Mouse (Mus musculus) lung, postnatal 36 days (tissue): ENCODE data around the gene Anks3.
A peak's percentile ranks its signal among the peaks of the same experiment; 100 is the strongest.

Experiments used
- DNase-seq: peaks from one replicate; pipeline ENCODE4 v3.0.0; 2022; ENCODE audit warnings: mixed read lengths

Gene Anks3

DNA sequence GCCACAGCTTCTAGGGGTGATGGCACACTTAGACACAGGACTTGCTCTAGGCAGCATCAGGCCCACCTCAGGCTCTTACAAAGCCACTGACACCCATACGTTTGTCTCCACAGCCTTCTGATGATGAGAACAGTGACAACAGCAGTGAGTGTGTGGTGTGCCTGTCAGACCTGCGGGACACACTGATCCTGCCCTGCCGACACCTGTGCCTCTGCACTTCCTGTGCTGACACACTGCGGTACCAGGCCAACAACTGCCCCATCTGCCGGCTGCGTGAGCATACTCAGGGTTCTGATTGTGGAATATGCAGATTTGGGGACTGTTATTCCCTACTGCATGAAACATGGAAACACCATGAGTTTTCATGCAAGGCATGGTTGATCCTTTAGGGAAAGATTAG lies 41.5 kb downstream of the Anks3 start:
- DNase-seq, result no peak

DNA sequence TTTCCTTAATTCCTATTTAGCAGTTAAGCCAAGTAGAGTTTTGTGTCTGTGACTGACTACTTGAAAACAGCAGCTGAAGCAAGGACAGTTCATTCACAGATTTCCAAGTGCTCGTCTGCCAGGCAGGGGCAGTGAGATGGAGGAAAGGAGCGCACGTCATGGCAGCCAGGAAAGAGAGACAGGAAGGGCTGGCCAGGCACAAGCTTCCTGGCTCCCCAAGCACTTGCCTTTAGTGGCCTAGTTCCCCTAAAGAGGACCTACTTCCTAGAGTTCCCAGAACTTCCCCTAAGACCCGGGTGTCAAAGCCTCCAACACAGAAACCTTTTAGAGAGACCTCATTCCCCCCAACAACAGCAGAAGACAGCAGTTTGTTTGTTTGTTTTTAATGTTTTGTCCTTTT lies 43.4 kb downstream of the Anks3 start:
- DNase-seq, result no peak

DNA sequence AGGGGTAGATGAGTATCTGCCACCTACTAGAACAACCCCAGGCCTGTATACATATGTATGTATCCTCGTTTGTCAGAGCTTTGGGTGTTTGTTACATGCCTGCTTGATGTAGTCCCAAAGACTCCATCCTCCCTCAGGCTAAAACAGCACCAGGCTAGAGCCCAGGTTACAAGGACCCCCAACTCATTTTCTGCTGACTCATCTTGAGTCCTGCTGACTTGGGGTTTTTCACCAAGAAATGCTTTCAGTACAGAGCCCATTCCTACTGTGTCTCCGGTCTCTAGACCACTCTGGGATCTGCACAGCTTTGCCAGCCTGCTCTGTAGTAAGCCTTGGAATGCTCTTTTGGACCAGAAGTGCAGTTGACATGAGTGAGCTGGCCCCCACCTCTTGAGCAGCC lies 47.4 kb downstream of the Anks3 start:
- DNase-seq, result no peak

DNA sequence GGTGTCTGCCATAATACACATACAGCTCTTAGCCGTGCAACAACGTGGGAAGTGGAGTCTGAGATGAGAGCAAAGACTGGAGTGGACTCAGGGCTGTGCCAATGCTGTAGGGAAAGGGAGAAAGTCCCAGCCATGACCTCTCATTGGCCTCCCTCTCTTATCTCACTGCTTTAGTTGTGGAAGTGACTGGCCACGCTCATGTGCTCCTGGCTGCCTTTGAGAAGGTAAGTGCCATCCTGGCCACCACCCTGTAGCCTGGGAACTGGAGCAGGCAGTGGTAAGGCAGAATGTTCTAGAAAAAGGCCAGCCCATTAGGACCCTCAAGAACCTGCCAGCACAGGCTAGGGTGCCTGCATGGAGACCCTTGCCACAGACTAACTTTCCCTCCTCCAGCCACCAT lies 48.1 kb downstream of the Anks3 start:
- no peak for DNase-seq

DNA sequence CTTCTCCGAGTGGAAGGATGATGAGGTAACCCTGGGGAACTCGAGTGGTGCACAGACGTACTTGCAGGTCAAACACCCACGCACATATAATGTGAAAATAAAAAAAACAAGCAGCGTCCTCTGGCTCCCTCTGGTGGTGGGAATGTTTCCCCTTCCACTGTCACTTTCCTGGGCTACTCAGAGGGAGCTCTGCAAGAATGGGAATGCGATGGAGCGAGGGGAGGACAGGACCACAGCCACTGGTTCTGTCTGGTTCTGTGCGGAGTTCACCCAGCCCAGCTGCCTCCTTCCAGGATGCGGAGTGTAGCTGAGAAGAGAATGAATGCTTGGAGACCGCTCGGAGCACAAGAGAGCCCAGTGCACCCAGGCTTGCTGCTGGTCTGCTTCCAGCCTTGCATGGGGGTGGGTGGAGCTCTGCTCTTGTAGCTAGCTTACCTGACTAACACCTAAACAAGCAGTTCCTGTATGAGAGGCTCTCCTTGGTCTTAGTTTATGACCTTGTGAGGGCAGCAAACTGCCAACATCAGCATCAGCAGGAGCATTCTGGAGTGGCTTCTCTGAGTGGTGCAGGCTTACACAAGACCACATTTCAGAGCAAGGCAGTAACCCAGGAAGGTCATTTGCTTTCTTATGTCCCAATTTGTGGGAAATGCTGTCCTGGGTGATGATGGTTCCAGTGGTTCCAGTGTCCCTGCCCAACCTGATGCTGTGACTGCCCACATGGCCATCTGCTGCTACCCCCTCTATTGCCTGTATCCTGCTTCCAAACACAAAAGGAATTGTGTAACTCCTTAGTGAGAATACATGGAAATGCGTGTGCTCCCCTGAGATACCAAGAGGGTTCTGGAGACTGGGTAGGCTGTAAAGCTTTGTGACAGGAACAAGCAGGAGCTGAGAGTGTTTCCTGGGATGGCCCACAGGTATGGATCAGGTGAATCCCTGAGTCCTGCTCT lies 49.9 kb downstream of the Anks3 start:
- DNase-seq, result peak; percentile 96

DNA sequence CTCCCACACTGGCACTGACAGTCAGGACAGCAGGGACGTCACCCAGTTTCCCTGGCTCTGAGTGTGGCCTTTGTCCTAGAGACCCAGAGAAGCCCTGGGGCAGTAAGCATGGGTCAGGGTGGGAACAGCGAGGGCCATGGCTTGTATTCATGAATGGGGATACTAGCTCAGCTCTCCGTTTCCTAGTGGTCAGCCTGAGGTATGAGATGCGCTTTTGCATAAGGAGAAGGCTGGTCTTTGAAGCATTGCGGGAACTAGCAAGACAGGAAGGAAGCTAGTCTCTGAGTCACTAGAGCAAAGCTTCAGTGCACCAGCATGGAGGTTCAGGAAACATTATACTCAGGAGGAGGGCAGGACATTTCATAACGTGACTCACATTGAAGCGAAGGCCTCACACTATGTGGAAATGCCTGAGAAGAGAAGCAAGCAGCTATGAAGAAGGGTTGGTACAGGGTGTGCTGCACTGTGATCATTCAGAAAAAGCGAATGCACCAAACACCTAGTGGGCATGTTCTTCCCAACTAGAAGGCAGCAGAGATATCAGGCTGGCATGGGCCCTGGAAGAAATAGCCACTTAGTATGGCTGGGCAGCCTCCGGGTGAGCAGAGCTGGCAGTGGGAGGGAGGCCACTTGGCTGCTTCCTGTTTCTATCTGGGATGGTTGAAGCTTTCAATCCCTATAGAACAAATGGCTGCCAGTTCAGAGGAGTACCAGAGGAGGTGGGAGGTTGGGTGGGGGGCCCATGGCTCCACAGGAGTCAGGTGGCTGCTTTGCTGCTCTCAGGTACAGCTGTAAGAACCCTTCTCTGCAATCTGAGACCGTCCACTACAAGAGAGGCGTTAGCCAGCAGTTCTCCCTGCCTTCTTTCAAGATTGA lies 50.9 kb downstream of the Anks3 start:
- peak; percentile 56 for DNase-seq

DNA sequence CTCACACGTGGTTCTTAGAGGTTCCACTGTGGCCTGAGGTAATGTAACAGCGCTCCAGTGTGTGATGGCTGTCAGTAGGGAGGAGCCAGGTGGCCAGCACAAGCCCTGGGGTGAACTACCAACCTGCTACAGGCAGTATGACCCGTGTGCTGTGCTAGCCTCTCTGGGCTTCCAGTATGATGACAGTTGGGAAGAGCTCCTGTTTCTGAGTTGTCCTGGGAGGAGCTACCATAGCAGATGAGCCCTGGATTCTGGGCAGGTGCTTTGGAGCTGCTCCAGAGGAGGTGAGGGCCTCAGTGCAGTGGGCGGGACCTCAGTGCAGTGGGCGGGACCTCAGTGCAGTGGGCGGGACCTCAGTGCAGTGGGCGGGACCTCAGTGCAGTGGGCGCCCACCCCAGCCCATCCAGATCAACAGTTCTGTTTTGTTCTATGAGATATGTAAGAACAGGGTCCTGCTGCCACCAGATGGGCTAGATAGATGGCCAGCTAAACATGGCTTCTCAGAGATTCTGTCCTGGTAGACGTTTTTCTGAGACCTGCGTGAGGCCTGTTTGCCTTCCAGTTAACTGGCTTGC lies 51.8 kb downstream of the Anks3 start:
- DNase-seq, result no peak

DNA sequence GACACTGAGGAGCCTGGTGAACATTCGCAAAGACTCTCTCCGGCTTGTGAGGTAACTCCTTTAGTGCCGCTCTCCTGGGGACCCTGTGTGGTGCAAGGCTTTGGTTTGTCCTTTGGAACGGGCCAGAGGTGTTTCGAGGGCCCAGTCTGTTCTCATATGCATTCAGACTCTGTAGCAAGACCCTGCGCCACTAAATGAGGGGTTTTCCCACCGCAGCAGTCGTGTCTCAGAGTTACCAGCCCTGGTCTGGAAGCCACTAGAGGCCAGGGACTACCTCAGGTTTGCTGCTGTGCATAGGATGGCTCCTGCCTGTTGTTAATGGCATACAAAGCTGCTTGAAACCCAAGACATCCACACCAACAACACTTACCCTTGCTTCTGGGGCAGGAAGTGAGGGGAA lies 53.2 kb downstream of the Anks3 start:
- DNase-seq, result no peak

DNA sequence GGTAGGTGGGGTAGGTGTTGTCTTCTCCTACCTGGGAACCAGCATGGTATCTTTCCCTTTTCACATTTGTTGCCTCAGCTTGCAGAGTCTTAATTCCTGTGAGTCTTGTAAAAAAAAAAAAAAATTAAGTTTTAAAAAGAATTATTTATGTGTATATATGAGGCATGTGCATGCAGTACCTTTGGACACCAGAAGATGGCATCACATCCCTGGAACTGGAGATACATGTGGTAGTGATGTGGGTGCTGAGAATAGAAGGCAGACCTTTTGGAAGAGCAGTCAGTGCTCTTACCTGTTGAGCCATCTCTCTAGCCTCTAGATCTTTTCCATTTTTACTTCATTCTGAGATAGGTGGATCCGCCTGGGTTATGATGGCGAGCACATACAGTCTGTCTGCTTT lies 54.3 kb downstream of the Anks3 start:
- peak; percentile 49 for DNase-seq

DNA sequence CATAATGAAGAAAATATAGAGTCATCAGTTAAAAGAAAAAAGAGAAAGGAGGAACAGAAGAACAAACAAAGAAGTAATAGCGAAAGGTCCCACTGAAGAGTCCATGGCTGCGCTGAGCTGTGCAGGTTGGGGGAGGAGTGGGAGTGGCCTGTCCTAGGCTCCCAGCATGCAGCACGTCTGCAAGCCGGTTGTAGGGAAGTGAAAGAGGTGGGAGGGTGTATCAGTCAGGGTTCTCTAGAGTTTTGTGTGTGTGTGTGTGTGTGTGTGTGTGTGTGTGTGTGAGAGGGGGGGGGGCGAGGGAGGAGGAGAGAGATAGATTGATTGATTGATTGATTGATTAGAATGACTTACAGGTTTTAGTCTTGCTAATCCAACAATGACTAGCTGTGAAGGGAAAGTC lies 56.0 kb downstream of the Anks3 start:
- peak; percentile 53 for DNase-seq

DNA sequence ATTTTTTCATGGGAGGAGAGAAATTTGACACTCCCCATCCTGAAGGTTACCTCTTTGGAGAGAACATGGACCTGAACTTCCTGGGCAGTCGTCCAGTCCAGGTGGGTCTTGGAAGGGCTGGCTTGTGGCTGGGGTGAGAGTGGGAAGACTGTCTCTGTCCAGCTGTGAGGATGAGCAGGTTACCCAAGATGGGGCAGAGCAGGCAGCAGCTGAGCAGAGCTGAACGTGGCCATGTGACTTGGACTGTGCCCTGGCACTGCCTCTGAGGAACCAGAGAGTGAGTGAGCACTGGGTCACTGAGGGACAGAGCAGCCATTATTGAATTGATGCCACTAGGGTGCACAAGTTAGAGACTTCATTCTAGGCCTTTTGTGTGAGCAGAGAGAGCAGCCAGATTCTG lies 56.6 kb downstream of the Anks3 start:
- DNase-seq, result no peak

DNA sequence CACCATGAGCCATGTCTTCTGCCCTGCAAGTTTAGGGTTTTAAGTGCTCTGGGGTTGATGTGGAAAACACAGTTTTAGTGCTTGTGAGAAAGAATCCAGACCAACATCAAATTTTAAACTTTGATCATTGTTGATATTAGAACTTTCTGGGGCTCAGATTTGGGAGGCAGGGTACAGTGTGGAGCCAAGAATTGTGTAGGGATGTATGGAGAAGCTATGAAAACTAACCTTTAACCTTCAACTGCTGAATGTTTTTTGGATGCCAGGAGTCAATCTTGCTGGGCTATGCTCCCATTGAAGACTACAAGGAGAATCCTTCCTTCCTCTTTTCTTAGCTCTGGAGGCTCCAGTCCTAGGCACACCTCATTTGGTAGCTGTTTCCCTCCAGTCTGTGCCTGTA lies 57.4 kb downstream of the Anks3 start:
- DNase-seq, result no peak

DNA sequence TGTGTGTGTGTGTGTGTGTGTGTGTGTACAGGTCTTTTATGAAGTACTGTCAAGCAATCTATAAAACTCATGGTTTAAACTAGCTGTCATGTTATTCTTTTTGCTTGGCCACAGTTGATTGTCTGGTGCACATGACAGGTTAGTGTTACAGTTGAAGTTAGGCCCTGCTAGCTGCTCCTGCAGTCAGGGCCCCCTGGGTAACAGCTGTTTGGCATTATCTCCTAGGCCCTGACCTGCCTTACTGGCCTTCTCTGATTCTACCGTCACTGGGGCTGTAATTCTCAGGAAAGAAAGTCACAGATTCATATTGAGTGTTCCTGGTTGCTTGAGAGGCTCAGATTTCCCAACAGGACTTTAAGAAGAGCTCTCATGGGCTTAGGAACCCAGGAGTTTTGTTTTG lies 58.4 kb downstream of the Anks3 start:
- peak; percentile 38 for DNase-seq

DNA sequence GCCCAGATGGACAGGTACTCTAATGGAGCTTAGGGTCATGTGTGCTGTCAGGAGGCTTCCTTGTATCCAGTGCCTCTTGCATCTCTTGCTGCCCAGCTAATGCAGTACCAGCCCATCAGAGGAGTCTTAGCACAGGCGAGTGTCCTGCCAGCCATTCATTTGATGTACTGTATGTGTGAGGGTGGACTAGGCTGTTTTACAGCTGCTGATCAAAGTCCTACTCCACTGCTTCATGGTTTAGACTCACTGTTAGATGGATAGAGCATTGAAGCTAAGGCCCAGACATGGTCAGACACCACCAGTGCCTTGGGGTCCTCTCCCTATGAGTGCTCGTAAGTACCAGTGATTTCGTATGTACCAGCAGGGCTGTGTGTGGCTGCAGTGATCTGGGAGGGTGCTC lies 59.1 kb downstream of the Anks3 start:
- no peak for DNase-seq

DNA sequence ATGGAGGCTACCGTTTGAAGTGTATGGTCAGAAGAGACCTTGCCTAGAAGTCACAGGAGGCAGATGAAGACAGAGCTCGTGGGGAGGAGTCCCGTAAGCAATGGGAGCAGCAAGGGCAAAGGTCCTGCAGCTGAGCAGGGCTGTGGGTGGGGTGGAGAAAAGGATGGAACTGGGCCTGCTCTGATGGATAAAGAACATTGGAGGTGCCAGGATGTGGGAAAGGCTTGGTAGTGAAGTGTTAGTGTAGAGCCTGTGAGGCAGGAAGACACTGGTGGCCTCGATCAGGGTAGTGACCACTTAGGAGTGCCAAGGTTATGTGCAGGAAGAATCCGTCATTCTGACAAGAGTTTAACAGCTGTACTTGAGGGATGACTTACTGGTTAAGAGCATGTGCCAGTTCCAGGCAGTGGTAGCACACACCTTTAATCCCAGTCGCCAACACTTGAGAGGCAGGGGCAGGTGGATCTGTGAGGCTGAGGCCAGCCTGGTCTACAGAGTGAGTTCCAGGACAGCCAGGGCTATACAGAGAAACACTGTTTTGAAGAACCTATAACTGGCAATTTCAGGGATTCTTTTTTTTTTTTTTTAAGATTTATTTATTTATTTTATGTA lies 60.4 kb downstream of the Anks3 start:
- DNase-seq, result no peak

DNA sequence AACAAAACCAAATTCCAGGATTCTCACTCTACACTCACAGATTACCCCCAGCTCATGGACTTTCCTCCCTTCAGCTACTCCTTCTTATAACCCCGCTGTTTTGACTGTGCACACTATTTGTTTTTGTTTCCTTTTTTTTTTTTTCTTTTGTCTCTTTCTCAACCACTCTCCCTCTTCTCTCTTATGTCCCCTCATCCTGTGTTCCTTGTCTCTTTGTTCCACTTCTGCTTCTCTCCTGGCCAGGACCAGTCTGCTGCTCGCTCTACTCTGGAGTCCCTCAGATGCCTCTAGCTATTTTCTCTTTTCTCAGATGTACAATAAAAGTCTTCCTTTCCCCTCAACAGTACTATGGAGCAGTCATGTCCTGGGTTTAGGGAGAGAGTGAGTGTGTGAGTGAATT lies 61.6 kb downstream of the Anks3 start:
- no peak for DNase-seq

DNA sequence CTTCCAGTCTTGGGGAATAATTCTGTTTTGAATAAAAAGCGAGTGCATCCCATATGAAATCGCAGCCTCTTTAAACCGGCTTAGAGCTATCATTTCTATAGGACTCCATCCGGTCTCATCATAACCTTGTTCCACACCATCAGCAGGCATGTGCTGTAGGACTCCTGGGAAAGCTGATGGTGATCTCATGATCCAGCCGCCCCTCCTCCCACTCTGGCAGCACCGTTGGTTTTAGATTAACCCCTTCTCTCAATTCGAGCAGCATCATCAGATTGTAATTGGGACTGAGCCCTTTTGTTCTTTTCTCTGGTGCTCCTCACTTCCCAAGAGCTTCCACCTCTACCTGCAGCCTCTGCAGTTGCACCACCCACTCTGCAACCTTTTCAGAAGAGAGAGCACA lies 62.8 kb downstream of the Anks3 start:
- DNase-seq, result no peak

DNA sequence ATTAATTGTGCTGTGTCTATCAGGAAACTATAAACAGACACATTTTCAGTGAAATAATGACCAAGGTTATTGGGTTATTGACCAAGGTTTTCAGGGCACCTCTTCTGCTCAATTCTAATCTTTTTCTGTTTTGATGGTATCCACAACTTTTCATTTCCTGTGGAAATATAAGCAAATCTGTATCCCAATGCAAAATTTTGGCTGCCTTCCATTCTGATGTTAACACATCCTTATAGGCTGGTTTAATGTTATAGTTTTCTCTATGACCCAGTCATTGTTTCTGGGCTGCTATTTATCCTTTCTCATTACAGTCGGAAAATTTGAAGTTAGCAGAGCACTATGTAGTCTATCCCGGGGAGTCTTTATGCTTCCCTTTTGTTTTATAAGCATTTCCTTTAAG lies 64.3 kb downstream of the Anks3 start:
- no peak for DNase-seq

DNA sequence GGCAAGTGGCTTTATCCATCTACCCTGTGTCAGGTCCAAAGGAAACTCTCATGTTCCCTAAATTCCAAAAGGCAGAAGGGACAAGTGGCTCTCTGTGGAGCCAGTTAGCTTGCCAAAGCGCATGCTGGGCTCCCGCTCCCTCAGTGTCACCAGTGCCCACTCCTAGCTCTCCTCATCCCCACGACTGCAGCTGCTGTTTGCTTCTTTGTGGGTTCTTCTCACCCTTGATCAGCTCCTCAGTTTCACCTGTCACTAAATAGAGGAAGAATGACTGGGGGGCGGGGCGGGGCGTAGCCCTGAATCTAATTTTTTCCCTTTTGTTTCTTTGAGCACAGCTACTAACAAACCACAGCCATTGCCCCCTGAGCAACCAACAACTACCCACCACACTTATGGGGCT lies 65.1 kb downstream of the Anks3 start:
- no peak for DNase-seq

DNA sequence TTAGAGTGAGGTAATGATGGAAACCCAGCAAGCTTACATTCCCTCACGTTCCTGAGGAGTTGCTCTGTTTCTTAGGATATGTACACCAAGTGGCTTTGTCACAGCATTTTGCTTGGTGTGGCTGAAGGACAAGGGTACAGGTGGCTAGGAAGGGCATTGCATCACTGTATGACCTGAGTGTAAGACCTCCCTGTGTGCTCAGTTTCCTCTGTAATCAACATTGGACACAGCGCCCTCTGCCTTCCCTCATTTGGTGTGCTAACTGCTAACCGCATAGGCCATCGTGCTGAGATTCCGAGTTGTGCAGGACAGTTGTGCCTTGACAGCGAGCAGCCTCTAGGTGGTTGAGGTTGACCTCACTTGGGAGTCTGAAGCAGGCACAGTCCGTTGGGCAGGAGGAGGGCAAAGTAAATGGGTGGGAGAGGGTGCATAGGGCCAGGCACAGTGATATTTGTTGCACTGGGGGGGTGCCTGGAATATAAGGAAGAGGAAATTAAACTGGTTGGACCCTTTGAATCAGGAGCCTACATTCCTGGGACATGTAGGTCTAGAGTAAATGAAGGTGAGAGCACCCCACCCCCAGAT lies 66.8 kb downstream of the Anks3 start:
- DNase-seq, result no peak

DNA sequence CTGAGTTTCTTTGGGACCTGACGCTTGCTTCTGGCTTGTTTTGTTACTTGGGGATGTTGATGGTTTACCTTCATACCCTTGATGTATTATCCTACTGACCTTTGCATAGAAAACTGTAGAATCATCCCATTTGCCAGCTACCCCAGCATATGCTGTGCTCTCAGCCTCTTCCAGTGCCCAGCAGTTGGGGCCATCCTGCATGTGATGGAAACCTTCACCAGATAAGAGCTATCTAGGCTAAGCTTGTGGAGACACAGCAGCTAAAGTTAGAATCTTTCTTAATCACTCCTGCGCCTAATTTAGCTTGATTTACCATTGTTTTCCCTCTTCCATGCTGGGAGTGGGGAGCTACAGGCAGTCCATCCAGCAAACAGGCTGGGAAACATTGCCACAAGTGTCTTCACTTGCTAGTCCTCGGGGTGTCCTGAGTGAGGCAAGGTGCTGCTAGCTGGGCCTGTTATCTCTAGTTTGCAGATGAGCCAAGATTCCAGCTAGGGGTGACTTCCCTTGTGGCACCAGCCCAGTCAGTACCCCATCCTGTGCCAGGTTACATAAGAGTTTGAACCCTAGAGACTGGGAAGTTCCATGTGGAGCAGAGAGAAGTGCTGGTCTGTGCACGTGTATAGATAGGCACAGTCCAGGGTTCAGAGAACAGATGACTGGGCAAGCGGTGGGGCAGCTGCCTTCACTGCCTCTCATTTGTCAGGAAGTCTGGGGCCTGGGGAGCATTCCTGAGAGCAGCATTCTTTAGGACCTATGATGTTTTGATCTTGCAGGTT lies 67.6 kb downstream of the Anks3 start:
- DNase-seq, result peak; percentile 58
